Mouse (Mus musculus) forebrain, postnatal 0 days (tissue): ENCODE measurements around the gene Mia2. TPM values are rescaled to one million over a fixed set of nuclear protein-coding genes. Genes with fewer than 3 reads are reported as not detected.

ENCODE experiments used
- ATAC-seq: fragments of 200-750 bp; cut with Nextera tagmentation; 2 replicates; pipeline ENCODE4 v1.8.0; 2017; ENCODE audit warnings: mild to moderate bottlenecking, moderate library complexity
- DNase-seq: peaks from one replicate; pipeline ENCODE4 v3.0.0-alpha.2; 2015
- H3K27ac ChIP-seq: fragments of 300-500 bp; sonication (generic); 2 replicates; pipeline ENCODE4 v1.5.1; 2014; ENCODE audit warnings: low read depth, mild to moderate bottlenecking, antibody characterized with exemption, low read length, moderate library complexity, mixed read lengths
- H3K27me3 ChIP-seq: fragments of 300-500 bp; sonication (generic); 2 replicates; pipeline ENCODE4 v1.6.1; 2014; ENCODE audit warnings: mild to moderate bottlenecking, low read length, mixed read lengths; ENCODE audit not compliant: insufficient read depth
- H3K36me3 ChIP-seq: fragments of 300-500 bp; sonication (generic); 2 replicates; pipeline ENCODE4 v1.6.1; 2014; ENCODE audit warnings: mild to moderate bottlenecking, moderate library complexity; ENCODE audit not compliant: insufficient read depth
- H3K4me1 ChIP-seq: fragments of 300-500 bp; sonication (generic); 2 replicates; pipeline ENCODE4 v1.6.1; 2014; ENCODE audit warnings: antibody characterized with exemption; ENCODE audit not compliant: insufficient read depth
- H3K4me2 ChIP-seq: fragments of 300-500 bp; sonication (generic); 2 replicates; pipeline ENCODE4 v1.6.1; 2014; ENCODE audit warnings: low read depth, mild to moderate bottlenecking, moderate library complexity
- H3K4me3 ChIP-seq: fragments of 300-500 bp; sonication (generic); 2 replicates; pipeline ENCODE4 v1.5.1; 2014; ENCODE audit warnings: low read depth, low read length, mixed read lengths
- H3K9ac ChIP-seq: fragments of 300-500 bp; sonication (generic); 2 replicates; pipeline ENCODE4 v1.6.1; 2014; ENCODE audit warnings: mild to moderate bottlenecking
- H3K9me3 ChIP-seq: fragments of 300-500 bp; sonication (generic); 2 replicates; pipeline ENCODE4 v1.6.1; 2016; ENCODE audit warnings: low read length
- CTCF ChIP-seq: sonication (generic); IDR thresholded peaks from 2 replicates; pipeline ENCODE4 v1.5.1; 2016; ENCODE audit warnings: antibody characterized with exemption, control low read depth, low read depth
- WGBS: fragments of 180-500 bp; shearing (Covaris S2); extraction: QIAGEN DNeasy Blood & Tissue Kit; methylation state at CpG from one replicate; pipeline ENCODE4 v1.1.7; 2014; 5-methylcytosine and 5-hydroxymethylcytosine counted together
- polyA plus RNA-seq: library from polyadenylated mRNA; unstranded; fragments of >200 nt; fragmentation: Nextera tagmentation; extraction: Ambion mirVana; gene quantifications from 2 replicates; pipeline ENCODE4 v1.2.1, GENCODE M21; 2015
- total RNA-seq: library from RNA; depleted of rRNA; stranded (reverse); fragments of >200 nt; gene quantifications from 2 replicates; pipeline ENCODE4 v1.2.3, GENCODE M21; 2014

Mia2 gene
- total and polyA plus RNA-seq, 2 experiments from 2014 or later, result 26.9 to 29.6 TPM

- no peak overlapping the region for H3K4me3 ChIP-seq
- H3K4me1 ChIP-seq, result no peaks in the 10 kb centered on the region
- H3K9me3 ChIP-seq, result no peaks in the 10 kb centered on the region
- no peak for ATAC-seq
- DNase-seq, result no peak
- H3K36me3 ChIP-seq, result peaks cover 16% of the 10 kb centered on the region
- WGBS, result 91% methylated on average over 4 of the region's 4 CpGs
- no peak for TF ChIP-seq CTCF
- H3K4me2 ChIP-seq, result no peak overlapping the region
- no peak overlapping the region for H3K27ac ChIP-seq
- H3K27me3 ChIP-seq, result no peaks in the 10 kb centered on the region
- H3K9ac ChIP-seq, result no peak overlapping the region
These were observed 110.8 kb downstream of the Mia2 start for GRCm38 (mm10) chr12:59206208-59206999.

- H3K9me3 ChIP-seq, result no peaks in the 10 kb centered on the region
- no peaks in the 10 kb centered on the region for H3K4me1 ChIP-seq
- peaks cover 16% of the 10 kb centered on the region for H3K36me3 ChIP-seq
- no peak overlapping the region for H3K4me3 ChIP-seq
- no peak overlapping the region for H3K4me2 ChIP-seq
- 92% methylated on average over 3 of the region's 3 CpGs for WGBS
- no peak for TF ChIP-seq CTCF
- no peak for ATAC-seq
- DNase-seq, result no peak
- H3K27ac ChIP-seq, result no peak overlapping the region
- H3K9ac ChIP-seq, result no peak overlapping the region
- no peaks in the 10 kb centered on the region for H3K27me3 ChIP-seq
These were observed 111.4 kb downstream of the Mia2 start for GRCm38 (mm10) chr12:59207000-59207390.

- Histone ChIP-seq H3K27ac (no peak overlapping the region), H3K4me2 (no peak overlapping the region), H3K27me3 (no peaks in the 10 kb centered on the region), H3K36me3 (peaks cover 11% of the 10 kb centered on the region), H3K9me3 (no peaks in the 10 kb centered on the region), H3K4me3 (no peak overlapping the region), H3K4me1 (no peaks in the 10 kb centered on the region), H3K9ac (no peak overlapping the region)
- DNase-seq, result no peak
- ATAC-seq, result no peak
- TF ChIP-seq CTCF, result no peak
- 97% methylated on average over 1 of the region's 1 CpGs for WGBS
These were observed 112.2 kb downstream of the Mia2 start for GRCm38 (mm10) chr12:59207814-59208213.

GRCm38 (mm10) chr12:59216176-59216575 lies 120.6 kb downstream of the Mia2 start:
- Histone ChIP-seq H3K27me3 (no peaks in the 10 kb centered on the region), H3K9ac (no peak overlapping the region), H3K27ac (no peak overlapping the region), H3K4me1 (peaks cover 20% of the 10 kb centered on the region), H3K4me2 (peak overlapping the region; percentile 67; the same call in 1 of the 2 replicates), H3K36me3 (no peaks in the 10 kb centered on the region), H3K4me3 (no peak overlapping the region), H3K9me3 (no peaks in the 10 kb centered on the region)
- no peak for TF ChIP-seq CTCF
- WGBS, result 82% methylated on average over 4 of the region's 4 CpGs
- DNase-seq (no peak), ATAC-seq (no peak)

- no peaks in the 10 kb centered on the region for H3K27me3 ChIP-seq
- WGBS, result 79% methylated on average over 6 of the region's 6 CpGs
- peak overlapping the region; percentile 67; the same call in 1 of the 2 replicates for H3K4me2 ChIP-seq
- H3K36me3 ChIP-seq, result no peaks in the 10 kb centered on the region
- H3K27ac ChIP-seq, result no peak overlapping the region
- H3K4me1 ChIP-seq, result peaks cover 20% of the 10 kb centered on the region
- H3K4me3 ChIP-seq, result no peak overlapping the region
- no peak overlapping the region for H3K9ac ChIP-seq
- H3K9me3 ChIP-seq, result no peaks in the 10 kb centered on the region
- no peak for TF ChIP-seq CTCF
- DNase-seq, result no peak
- no peak for ATAC-seq
These were observed 121.2 kb downstream of the Mia2 start for GRCm38 (mm10) chr12:59216676-59217266.

GRCm38 (mm10) chr12:59217331-59217730 lies 121.7 kb downstream of the Mia2 start:
- H3K4me3 ChIP-seq, result peak overlapping the region; percentile 94
- peak overlapping the region; percentile 67 for H3K4me2 ChIP-seq
- no peaks in the 10 kb centered on the region for H3K36me3 ChIP-seq
- WGBS, result 82% methylated on average over 3 of the region's 3 CpGs
- H3K27me3 ChIP-seq, result no peaks in the 10 kb centered on the region
- H3K9me3 ChIP-seq, result no peaks in the 10 kb centered on the region
- no peak overlapping the region for H3K27ac ChIP-seq
- H3K4me1 ChIP-seq, result peaks cover 20% of the 10 kb centered on the region
- ATAC-seq (no peak), DNase-seq (no peak)
- no peak overlapping the region for H3K9ac ChIP-seq
- no peak for TF ChIP-seq CTCF

- DNase-seq (peak; percentile 70), ATAC-seq (peak; percentile 24)
- H3K4me1 ChIP-seq, result peaks cover 20% of the 10 kb centered on the region
- peak overlapping the region; percentile 67 for H3K4me2 ChIP-seq
- H3K27ac ChIP-seq, result peak overlapping the region; percentile 100
- H3K36me3 ChIP-seq, result no peaks in the 10 kb centered on the region
- peak overlapping the region; percentile 89 for H3K9ac ChIP-seq
- peak overlapping the region; percentile 94 for H3K4me3 ChIP-seq
- 4% methylated on average over 66 of the region's 69 CpGs for WGBS
- H3K27me3 ChIP-seq, result no peaks in the 10 kb centered on the region
- no peaks in the 10 kb centered on the region for H3K9me3 ChIP-seq
- no peak for TF ChIP-seq CTCF
These were observed 123.2 kb downstream of the Mia2 start for GRCm38 (mm10) chr12:59218640-59219321.
